Mouse (Mus musculus) retina, postnatal 7 days (tissue): ENCODE measurements around the gene Gnb4.

Experiments
- DNase-seq: peaks from one replicate; pipeline ENCODE4 v3.0.0-alpha.2; 2012; ENCODE audit warnings: low read depth, low spot score

The Gnb4 gene

DNA sequence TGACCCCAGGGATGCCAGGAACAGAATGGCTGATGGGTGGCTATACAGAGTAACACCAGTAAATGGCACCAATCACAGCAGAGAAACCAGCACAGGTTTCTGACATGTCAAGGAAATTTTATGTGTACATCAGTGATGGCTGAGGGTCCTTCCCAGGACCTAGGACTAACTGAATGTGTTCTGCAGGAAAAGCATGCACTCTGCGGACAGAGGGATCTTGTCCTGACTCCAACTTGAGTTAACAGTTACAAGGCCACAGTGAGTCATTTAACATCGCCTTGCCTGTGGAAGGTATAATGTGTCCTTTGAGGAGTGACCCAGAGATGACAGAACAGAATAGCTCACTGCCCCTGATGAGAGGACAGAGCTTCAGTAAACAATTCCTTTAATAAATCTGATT is 1.6 kb downstream of the Gnb4 start:
- no peak for DNase-seq

DNA sequence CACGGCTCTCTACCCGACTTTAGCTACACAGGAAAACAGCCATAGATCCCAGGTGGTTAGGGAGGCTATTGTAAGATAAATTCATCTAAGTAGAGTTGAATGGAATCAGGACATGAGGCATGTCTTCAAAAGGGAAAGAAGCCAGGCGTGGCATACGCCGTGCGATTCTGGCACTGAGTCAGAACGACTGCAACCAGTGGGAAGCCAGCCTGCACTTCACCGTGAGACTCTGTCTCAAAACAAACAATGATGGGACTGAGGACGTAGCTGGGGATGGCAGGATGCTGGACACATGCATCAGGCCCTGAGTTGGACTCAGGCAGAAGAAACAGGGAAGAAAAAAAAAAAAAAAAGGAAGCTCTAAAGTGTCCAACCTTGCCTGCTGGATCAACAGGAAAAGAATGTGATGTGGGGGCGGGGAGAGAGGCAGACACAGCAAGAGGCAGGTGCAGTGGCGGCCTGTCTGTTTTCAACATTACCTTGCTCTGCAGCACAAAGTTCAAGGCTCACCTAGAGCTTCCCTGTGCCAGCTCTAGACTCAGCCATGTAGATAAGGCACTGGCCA is 4.7 kb downstream of the Gnb4 start:
- DNase-seq = no peak

DNA sequence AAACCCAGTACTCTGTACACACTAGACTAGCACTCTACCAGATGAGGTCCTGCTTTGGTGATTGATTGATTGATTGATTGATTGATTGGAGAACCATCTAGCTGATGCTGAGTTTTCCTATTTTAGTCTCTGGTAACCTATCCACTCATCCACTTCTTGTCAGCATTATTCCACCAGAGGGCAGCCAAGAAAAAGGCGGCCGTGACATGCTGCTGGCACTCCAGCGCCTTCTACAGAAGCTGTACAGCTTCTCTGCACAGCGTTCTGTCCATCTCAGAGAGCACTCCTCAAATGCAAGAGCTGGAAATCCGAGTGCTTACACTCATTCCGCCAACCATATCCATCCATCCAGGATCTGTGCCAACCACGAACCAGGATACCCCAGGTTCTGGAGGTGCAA is 5.8 kb downstream of the Gnb4 start:
- DNase-seq = peak; percentile 35

DNA sequence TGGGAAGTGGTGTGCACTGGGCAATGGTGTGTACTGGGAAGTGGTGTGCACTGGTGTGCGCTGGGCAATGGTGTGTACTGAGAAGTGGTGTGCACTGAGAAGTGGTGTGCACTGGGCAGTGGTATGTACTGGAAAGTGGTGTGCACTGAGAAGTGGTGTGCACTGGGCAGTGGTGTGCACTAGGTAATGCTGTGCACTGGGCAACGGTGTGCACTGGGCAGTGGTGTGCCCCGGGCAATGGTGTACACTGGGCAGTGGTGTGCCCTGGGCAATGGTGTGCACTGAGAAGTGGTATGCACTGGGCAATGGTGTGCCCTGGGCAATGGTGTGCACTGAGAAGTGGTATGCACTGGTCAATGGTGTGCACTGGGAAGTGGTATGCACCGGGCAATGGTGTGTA is 7.2 kb downstream of the Gnb4 start:
- DNase-seq = no peak

DNA sequence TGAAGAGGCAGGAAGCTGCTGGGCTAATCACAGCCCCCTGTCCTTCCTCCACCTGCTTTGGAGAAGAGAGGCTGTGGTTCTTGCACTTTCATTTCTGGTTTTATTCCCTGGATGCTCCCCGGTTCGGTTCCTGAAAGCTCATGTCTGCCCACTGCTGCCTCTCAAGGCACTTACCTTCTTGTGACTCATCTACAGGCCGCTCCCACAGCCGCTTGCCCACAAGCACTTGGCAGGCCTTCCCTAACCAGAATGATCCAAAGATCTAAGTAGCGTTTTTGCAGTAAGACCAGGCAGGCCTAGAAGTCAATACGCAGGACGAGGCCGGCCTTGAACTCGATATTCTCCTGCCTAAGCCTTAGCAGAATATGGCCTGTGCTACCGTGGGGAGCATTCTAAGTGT is 15.3 kb downstream of the Gnb4 start:
- DNase-seq = no peak

DNA sequence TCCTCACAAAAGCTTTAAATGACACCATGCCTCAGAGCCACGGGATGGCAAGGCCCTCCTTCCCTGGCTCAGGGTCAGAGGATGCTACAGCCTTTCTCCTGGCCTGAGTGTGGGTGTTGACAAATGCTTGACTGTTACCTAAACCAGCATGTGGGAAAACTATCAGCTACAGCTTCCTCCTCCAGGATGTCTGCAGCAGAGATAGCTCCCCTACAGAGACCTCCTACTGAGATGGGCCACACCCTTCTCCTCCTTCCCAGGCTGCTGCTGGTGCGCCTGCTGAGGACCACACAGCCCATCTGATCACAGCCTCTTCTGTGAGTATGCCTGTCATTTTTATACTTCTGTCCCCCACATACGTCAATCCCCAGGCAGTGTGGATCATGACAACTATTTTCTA is 17.1 kb downstream of the Gnb4 start:
- DNase-seq = no peak

DNA sequence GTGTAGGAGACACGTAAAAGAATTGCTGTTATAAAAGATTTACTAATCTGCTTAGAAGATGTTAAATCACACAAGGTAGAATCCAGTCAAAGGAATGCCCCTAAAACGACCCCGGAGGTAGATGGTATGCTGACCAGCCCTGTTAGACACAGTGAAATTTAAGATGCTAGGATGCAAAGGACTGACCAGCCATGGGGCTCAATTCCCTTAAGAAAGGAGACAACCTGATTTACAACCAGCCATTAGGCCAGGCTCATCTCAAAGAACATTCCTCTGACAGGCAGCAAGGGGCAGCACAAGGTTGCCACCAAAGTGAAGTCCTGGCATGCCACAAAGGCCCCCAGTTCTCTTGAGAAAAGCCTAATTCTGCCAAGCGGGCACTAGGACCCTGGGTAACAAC is 21.3 kb downstream of the Gnb4 start:
- DNase-seq = no peak

DNA sequence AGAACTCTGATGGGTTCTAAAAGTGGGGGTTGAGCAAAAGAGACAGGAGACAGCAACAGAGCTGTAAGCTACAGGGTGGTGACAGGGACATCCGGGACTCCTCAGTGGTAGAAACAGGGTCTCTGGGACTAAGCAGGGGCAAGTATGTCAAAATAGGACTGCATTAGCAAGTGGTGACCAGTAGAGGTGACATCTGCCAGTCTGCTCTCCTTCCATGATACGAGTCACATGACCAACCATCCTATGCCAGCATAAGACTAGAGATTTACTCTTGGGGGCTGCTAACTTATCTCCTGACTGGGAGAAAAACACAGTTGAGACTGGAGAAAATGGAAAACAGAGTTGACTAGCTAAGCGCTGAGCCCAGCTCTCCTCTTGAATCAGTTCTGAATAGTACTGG is 30.1 kb downstream of the Gnb4 start:
- no peak for DNase-seq

DNA sequence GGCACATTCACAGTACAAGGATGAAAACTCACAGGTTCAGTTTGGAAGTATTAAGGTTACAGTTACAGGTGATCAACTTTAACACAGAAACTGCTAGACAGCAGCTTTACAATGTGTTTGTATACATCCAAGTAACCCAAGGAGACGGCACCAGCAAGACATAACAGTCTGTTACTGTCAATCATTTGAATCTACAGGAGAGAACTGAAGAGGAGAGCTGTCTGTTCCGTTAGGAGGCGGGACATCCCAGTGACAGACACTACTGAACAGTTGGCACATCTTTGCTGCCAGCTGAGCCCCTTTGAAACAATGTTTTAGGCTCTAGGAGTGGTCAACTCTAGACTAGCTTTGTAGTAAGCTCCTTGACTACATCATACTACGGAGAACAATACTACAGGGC is 32.9 kb downstream of the Gnb4 start:
- no peak for DNase-seq

DNA sequence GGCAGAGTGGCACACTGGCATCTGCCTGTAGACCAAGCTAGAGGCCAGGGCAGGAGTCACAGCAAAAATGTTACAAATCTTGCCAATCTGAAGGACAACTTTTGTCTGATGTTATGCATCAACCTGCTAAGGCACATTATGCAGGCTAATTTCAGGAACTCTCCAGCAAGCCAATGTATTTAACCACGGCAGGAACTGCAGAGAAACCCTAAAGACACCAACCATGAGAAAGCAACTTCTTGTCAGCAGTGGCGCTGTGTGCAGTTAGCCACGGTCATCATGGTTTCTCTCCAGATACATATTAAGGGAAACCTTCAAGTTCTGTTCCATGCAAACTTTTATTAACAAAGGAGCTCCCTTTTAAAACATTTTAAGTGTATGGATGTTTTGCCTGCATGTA is 34.5 kb downstream of the Gnb4 start:
- DNase-seq = no peak

DNA sequence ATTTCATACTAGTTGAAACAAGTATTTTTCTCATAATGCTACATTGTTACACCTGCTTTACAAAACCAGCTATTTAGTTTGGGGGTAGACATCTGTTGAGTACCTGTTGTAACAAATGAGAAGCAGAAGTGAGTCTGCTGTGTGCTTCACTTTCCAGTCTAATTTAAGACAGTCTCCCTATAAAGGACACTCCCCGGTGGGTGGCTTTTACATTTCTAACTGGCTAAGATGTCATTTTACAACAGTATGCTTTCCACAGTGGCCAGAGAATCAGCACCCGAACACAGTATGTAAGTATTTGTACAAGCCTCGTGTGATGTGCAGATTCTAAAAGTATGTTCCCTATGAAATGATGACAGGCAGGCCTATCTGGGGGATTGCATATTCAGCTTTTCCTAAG is 35.6 kb downstream of the Gnb4 start:
- DNase-seq = no peak

DNA sequence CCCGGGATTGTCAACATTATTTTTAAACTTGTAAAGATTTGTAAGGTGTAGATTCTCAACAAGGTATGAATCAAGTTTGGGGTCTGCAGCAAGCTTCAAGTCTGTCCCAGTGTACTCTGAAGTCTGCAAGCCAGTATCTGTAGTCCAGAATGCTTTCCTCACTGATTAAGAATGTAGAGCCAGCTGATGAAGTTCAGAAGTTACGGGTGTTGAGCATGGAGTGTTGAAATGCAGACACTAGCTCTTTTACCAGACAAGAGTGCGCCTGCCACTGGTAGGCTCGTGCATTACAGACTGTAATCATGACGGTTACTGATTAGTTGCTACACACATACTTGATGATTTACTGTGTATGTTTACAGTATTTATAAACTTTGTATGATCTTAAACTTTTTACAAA is 37.6 kb downstream of the Gnb4 start:
- no peak for DNase-seq

DNA sequence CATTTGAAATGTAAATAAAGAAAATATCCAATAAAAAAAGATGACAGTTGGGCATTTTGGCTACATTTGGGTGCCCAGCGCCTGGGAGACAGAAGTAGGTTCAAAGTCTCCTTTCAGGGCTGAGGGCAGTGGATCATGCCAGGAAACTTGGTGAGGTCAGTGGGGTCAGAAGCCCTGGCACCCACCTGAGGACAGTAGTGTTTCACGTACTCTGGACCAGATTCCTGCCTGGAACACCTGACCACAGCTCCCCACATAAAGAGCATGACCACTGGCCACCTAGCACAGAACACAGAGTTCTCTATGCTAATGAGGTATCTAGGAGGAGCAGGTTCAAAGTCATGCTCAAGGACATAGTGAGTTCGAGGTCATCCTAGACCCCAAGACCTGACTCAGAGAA is 41.2 kb downstream of the Gnb4 start:
- no peak for DNase-seq

DNA sequence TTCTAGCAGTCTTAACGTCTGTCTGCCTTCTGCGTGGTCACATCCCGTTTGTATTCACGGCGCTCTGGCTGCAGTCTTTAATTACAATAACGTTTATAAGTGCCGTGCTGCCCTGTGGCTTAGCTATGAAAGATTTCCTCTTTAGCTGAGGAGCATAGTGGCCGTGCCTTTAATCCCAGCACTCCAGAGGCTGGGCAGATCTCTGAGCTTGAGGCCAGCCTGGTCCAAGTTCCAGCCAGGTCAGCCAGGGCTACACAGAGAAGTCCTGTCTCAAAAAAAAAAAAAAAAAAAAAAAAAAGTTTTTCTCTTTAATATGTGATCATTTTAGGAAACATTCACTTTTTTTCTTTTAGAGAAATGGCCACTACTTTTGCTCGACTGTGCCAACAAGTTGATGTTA is 42.5 kb downstream of the Gnb4 start:
- no peak for DNase-seq

DNA sequence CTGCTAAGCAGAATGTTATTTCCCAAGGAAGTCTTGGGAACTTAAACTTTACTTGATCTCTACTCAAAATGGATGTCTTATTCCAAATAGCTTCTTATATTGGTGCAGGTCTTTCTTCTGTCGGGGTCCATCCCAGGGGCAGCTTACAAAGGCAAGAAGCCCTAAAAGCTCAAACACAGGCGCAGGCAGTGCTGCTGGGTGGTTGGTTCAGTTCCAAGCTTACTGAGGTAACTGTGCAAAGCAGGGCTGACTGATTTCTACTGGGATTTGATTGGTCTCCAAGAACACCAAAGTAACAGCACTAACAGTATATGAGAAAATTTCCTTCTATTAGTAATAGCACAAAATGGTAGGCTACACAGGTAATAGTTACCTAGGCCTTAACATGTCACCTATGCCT is 43.3 kb downstream of the Gnb4 start:
- DNase-seq = no peak

DNA sequence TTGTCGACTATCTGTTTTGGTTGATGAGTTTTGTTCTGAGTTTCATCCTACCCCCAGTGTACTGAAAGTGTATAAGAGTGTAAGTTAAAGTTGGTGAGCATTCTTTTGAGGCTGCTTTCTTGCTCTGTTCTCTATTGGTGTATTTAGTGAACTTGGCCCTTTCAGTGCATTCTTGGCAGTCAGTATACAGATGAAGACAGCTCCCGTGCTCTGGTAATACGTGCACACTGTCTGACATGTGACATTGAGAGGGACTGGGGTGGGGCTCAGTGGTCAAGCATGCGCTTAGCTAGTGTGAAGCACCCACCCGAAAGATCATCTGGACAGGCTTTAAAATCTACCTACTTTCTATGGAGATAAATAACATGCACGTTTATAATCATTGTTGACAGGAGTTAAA is 53.0 kb downstream of the Gnb4 start:
- no peak for DNase-seq

DNA sequence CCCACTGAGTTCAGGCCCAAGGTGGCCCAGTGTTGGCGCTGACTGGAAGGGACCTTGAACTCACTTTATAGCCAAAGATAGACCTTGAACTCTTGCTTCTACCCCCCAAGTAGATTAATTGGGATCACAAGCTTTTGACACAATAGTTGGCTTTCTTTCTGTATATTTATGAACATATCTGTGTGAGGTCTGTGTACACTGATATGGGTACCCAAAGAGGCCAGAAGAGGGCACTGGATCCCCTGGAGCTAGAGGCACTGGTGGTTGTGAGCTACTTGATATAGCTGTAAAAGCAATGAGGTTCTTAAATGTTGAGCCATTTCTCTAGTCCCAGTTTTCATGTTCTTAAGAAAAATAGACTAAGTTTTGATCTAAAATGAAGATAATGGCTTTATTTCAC is 63.3 kb downstream of the Gnb4 start:
- DNase-seq = no peak

DNA sequence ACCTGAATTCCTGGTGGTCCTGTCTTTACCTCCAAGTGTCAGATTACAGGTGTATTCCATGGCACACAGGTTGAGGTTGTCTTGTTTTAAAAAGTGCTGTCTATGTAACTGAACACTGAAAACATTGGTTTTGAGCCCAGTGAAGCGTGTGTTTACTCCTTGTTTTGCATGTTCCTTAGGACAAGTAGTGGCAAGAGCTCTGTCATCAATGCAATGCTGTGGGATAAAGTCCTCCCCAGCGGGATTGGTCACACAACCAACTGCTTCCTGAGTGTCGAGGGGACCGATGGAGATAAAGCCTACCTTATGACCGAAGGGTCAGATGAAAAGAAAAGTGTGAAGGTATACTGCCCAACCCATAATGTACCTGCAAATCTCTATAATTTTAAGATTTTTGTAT is 78.3 kb downstream of the Gnb4 start:
- no peak for DNase-seq

DNA sequence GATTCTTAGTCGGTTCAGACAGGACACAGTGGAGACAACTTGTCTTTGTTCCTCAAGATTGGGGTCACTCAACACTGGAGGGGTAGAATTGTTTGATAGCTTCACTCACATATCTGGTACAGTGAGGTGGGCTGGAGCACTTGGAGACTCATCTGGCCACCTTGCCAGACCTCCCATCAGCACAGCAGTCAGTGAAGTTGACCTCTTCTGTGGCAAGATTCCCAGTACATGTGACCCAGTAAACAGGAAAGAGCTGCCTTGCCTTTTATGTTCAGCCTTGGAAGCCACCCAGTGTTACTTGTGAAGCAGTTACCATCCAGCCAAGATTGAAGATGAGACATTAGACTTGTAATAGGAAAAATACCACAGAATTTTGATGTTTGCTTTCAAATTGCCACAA is 78.8 kb downstream of the Gnb4 start:
- DNase-seq = no peak

DNA sequence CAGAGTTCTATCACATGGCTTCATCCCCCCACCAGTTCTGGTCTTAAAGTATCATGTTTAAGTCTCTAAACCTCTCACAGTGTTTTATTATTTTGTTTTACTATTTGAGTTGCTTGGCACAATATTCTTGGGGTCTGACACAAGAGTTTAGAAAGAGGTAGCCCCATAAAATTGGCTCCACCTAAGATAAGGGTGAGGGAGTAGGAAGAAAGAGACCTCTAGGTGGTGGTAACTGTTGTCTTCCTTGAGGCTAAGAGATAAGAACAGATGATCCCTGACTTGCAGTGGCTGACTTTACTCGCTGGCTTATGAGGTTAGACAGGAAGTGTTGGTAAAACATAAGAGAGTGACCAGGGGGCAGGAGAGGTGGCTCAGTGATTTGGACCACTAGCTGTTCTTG is 80.7 kb downstream of the Gnb4 start:
- no peak for DNase-seq
